Mouse (Mus musculus): ENCODE results near the gene Pla2r1. TPM values are rescaled to one million over a fixed set of nuclear protein-coding genes. Genes with fewer than 3 reads are reported as not detected.

Gene Pla2r1
- total and polyA plus RNA-seq, 3 experiments: 0.66 TPM; not detected in 2

DNA sequence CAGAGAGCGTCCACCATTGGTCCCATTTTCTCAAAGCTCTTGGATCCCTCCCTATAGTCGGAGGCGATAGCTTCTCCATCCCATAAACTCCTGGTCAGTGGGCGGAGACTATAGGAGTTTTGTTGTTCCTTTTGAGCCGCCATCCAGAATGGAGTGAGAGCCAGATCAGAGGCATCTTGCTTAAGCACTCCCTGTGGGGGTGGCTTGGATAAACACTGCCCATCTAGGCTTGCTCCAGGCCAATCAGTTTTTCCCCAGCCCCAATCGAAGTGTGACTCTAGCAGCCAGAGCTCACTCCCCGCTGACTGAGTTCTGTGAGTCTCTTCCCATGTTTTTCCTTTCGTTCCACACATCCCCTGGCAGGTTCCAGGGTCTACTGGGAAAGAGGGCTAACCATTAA is 138.8 kb downstream of the Pla2r1 start:
- peaks cover 6% of the 10 kb centered on the region; the same call in 1 of the 2 replicates for H3K27me3 ChIP-seq (ENCODE audit: insufficient read depth, low read length)

DNA sequence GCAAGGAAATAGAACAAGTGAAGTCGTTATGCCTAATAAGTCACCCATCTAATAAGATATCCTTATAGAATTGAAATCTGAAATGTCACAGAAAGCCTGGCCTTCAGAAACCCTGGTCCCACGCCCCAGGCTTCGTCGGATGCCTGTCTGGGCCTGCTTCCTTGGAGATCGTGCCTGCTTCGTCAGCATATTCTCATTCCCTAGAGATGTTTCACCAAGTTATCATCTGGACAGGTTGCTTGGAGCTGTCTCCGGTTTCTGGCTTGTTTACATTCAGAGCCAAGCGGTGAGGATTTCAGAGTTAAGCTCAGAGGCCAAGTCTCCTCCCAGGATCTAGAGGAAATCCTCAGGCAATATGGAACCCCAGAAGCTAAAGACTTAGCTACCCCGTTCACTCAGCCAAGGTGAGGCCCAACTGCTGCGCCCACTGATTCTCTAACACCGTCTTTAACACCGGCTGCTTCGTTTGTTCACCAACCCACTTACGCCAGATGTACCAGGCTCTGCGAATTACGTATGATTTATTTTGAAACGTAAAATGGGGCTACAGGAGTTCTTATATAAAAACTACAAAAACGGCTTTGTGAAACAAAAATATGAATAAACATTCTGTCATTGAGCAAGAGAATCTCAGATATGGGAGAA is 140.0 kb downstream of the Pla2r1 start:
- H3K9me3 ChIP-seq (replicated peaks): no peaks in the 10 kb centered on the region
- no peak for ATAC-seq (ENCODE audit: extremely low read depth, insufficient number of reproducible peaks, low FRiP score, poor library complexity, severe bottlenecking)
- peaks cover 9% of the 10 kb centered on the region for H3K27me3 ChIP-seq (ENCODE audit: insufficient read depth, low read length)
- H3K36me3 ChIP-seq (replicated peaks): no peaks in the 10 kb centered on the region
- TF ChIP-seq GATA1 (IDR thresholded peaks at IDR 0.05; ENCODE audit: borderline replicate concordance, low read length) (no peak), TAL1 (conservative IDR thresholded peaks at IDR 0.05; ENCODE audit: low read depth, low read length) (no peak), CTCF (IDR thresholded peaks at IDR 0.05; ENCODE audit: low read depth, low read length) (no peak), POLR2AphosphoS5 (IDR thresholded peaks at IDR 0.05; ENCODE audit: insufficient replicate concordance, low read depth, low read length) (no peak), GATA2 (IDR thresholded peaks at IDR 0.05; ENCODE audit: borderline replicate concordance, low read depth, low read length) (no peak)
- no peak overlapping the region for H3K4me3 ChIP-seq (ENCODE audit: low read depth, low read length)
- no peak for DNase-seq (ENCODE audit: low spot score)
- peaks cover 2% of the 10 kb centered on the region; the same call in 1 of the 2 replicates for H3K4me1 ChIP-seq (ENCODE audit: insufficient read depth, low read depth, low read length)

More for the DNA sequence above, 138.8 kb downstream of the Pla2r1 start:
- H3K9me3 ChIP-seq (replicated peaks): no peaks in the 10 kb centered on the region
- H3K36me3 ChIP-seq (replicated peaks): no peaks in the 10 kb centered on the region
- peaks cover 2% of the 10 kb centered on the region; the same call in 1 of the 2 replicates for H3K4me1 ChIP-seq (ENCODE audit: insufficient read depth, low read depth, low read length)
- no peak for TF ChIP-seq POLR2AphosphoS5 (IDR thresholded peaks at IDR 0.05; ENCODE audit: insufficient replicate concordance, low read depth, low read length)
- H3K4me3 ChIP-seq (ENCODE audit: low read depth, low read length): no peak overlapping the region
- DNase-seq (ENCODE audit: low spot score) (no peak), ATAC-seq (ENCODE audit: extremely low read depth, insufficient number of reproducible peaks, low FRiP score, poor library complexity, severe bottlenecking) (no peak)

DNA sequence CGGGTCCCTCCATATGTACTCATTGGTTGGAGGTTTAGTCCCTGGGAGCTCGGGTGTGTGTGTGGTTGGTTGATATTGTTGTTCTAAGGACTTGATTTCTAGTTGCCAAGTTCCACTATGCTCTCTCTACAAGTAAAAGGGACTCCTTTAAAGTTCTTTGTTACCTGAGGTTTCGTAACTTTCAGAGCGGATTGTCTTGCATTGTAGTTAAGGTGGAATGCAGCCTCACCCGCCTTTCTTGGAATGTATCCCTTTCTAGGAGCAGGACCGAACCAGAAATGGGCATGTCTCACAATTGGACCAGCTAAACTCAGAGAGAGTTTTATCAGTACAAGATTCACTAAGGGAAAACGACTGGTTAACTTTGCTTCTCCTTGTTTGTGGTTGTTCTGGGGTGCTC is 141.9 kb downstream of the Pla2r1 start:
- DNase-seq (ENCODE audit: low spot score) (no peak), ATAC-seq (ENCODE audit: extremely low read depth, insufficient number of reproducible peaks, low FRiP score, poor library complexity, severe bottlenecking) (no peak)
- Histone ChIP-seq H3K4me1 (ENCODE audit: insufficient read depth, low read depth, low read length) (peaks cover under 1% of the 10 kb centered on the region; the same call in 1 of the 2 replicates), H3K27me3 (ENCODE audit: insufficient read depth, low read length) (peaks cover 9% of the 10 kb centered on the region), H3K9me3 (replicated peaks) (no peaks in the 10 kb centered on the region), H3K4me3 (ENCODE audit: low read depth, low read length) (no peak overlapping the region), H3K36me3 (replicated peaks) (no peaks in the 10 kb centered on the region)
- TF ChIP-seq GATA2 (IDR thresholded peaks at IDR 0.05; ENCODE audit: borderline replicate concordance, low read depth, low read length): no peak
- TF ChIP-seq CTCF (IDR thresholded peaks at IDR 0.05; ENCODE audit: low read depth, low read length): no peak
- TF ChIP-seq POLR2AphosphoS5 (IDR thresholded peaks at IDR 0.05; ENCODE audit: insufficient replicate concordance, low read depth, low read length): no peak
- no peak for TF ChIP-seq GATA1 (IDR thresholded peaks at IDR 0.05; ENCODE audit: borderline replicate concordance, low read length)
- TF ChIP-seq TAL1 (conservative IDR thresholded peaks at IDR 0.05; ENCODE audit: low read depth, low read length): no peak

DNA sequence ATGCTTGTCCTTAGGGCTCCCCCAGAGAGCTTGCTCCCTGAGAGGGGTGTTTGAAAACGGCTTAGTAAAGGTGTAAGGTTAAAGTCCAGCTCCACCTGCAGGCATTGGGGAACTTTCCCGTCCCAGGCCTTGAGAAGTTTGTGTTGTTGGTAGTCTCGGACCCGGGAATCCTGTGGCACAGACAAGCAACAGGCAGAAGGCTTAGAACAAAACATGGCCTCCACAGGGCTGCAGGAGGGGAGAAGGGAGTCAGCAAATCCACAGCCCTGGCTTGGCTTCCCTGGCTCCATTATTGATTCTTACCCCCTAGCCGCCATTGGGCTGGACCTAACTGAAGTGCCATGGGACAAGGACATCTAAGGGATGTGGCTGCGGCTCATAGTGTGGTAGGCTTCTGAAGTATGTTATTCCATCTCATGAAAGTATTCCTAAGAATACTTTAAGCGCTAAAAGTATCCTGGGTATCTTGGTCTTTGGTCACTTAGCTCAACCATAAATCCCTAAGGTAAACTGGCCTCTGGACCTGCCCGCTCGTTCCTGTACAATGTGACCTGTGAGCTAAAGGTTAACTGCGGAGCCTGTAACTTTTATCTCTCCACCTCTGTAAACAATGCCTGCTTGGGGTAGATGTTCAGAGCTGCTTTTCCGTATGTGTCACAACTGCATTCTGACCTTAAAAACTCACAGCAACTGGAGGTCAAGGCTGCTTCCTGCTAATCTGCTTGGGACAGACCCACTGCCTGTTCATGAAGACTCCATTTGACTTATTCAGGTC is 142.9 kb downstream of the Pla2r1 start:
- TF ChIP-seq POLR2AphosphoS5 (IDR thresholded peaks at IDR 0.05; ENCODE audit: insufficient replicate concordance, low read depth, low read length) (no peak), GATA2 (IDR thresholded peaks at IDR 0.05; ENCODE audit: borderline replicate concordance, low read depth, low read length) (no peak), GATA1 (IDR thresholded peaks at IDR 0.05; ENCODE audit: borderline replicate concordance, low read length) (no peak)
- Histone ChIP-seq H3K36me3 (replicated peaks) (no peaks in the 10 kb centered on the region), H3K4me3 (ENCODE audit: low read depth, low read length) (no peak overlapping the region), H3K27me3 (ENCODE audit: insufficient read depth, low read length) (peaks cover 7% of the 10 kb centered on the region; the same call in 1 of the 2 replicates), H3K4me1 (ENCODE audit: insufficient read depth, low read depth, low read length) (peaks cover 9% of the 10 kb centered on the region), H3K9me3 (replicated peaks) (no peaks in the 10 kb centered on the region)
- DNase-seq (ENCODE audit: low spot score) (no peak), ATAC-seq (ENCODE audit: extremely low read depth, insufficient number of reproducible peaks, low FRiP score, poor library complexity, severe bottlenecking) (no peak)

DNA sequence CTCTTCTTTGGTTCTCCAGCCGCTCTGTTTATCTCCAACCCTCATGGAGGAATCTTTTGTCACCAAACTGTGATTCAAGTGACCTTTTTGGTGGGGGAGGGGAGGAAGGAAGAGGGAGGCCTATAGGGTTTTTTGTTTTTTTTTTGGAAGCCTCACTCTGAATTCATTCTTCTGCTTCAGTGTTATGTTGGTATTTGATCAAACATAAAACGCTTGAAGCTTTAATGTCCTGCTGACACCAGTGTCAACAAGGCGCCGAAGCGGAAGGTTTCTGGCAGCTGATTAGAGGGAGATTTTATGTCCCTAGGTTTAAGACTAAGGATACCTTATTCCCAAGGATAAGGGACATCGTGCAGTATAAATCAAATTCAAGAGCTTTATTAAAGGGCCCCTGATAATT is 143.9 kb downstream of the Pla2r1 start:
- no peaks in the 10 kb centered on the region for H3K36me3 ChIP-seq (replicated peaks)
- no peak for ATAC-seq (ENCODE audit: extremely low read depth, insufficient number of reproducible peaks, low FRiP score, poor library complexity, severe bottlenecking)
- peaks cover 7% of the 10 kb centered on the region; the same call in 1 of the 2 replicates for H3K27me3 ChIP-seq (ENCODE audit: insufficient read depth, low read length)
- DNase-seq (ENCODE audit: low spot score): no peak
- TF ChIP-seq GATA2 (IDR thresholded peaks at IDR 0.05; ENCODE audit: borderline replicate concordance, low read depth, low read length): no peak
- no peaks in the 10 kb centered on the region for H3K9me3 ChIP-seq (replicated peaks)
- peaks cover 19% of the 10 kb centered on the region for H3K4me1 ChIP-seq (ENCODE audit: insufficient read depth, low read depth, low read length)
- no peak overlapping the region for H3K4me3 ChIP-seq (ENCODE audit: low read depth, low read length)

DNA sequence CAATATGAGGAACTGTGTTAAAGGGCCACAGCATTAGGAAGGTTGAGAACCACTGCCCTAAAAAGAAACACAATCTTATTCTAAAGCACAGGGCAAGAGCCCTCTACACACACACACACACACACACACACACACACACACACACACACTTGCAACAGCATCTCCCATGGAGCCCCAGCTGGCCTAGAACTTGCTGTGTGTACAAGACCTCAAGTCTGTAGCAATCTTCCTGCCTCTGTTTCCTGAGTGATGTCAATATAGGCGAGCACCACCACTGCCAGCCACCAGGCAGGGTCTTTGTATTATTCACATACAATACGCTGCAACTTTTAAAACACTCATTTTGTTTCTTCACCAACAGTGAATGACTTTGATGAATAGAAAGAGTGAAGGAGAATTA is 145.7 kb downstream of the Pla2r1 start:
- DNase-seq (ENCODE audit: low spot score): no peak

More for the DNA sequence above, 145.7 kb downstream of the Pla2r1 start:
- peaks cover 19% of the 10 kb centered on the region for H3K4me1 ChIP-seq (ENCODE audit: insufficient read depth, low read depth, low read length)
- no peak for ATAC-seq (ENCODE audit: extremely low read depth, insufficient number of reproducible peaks, low FRiP score, poor library complexity, severe bottlenecking)
- H3K27me3 ChIP-seq (ENCODE audit: insufficient read depth, low read length): peaks cover 5% of the 10 kb centered on the region; the same call in 1 of the 2 replicates
- H3K4me3 ChIP-seq (ENCODE audit: low read depth, low read length): no peak overlapping the region
- H3K9me3 ChIP-seq (replicated peaks): no peaks in the 10 kb centered on the region
- no peak for TF ChIP-seq CTCF (IDR thresholded peaks at IDR 0.05; ENCODE audit: low read depth, low read length)
- no peak for TF ChIP-seq GATA2 (IDR thresholded peaks at IDR 0.05; ENCODE audit: borderline replicate concordance, low read depth, low read length)
- no peak for TF ChIP-seq GATA1 (IDR thresholded peaks at IDR 0.05; ENCODE audit: borderline replicate concordance, low read length)
- no peak for TF ChIP-seq POLR2AphosphoS5 (IDR thresholded peaks at IDR 0.05; ENCODE audit: insufficient replicate concordance, low read depth, low read length)
- no peak for TF ChIP-seq TAL1 (conservative IDR thresholded peaks at IDR 0.05; ENCODE audit: low read depth, low read length)
- H3K36me3 ChIP-seq (replicated peaks): no peaks in the 10 kb centered on the region
